Mouse (Mus musculus) midbrain, postnatal 0 days (tissue): ENCODE data around the gene Gprc5b. TPM values are rescaled to one million over a fixed set of nuclear protein-coding genes. Genes with fewer than 3 reads are reported as not detected.

ENCODE experiments used
- ATAC-seq: fragments of 200-750 bp; cut with Nextera tagmentation; 2 replicates; pipeline ENCODE4 v1.8.0; 2017; ENCODE audit warnings: moderate number of reproducible peaks, mild to moderate bottlenecking, moderate TSS enrichment, moderate library complexity; ENCODE audit not compliant: low FRiP score
- DNase-seq: peaks from one replicate; pipeline ENCODE4 v3.0.0-alpha.2; 2015; ENCODE audit warnings: low spot score
- H3K27ac ChIP-seq: fragments of 300-500 bp; sonication (generic); 2 replicates; pipeline ENCODE4 v1.5.1; 2014; ENCODE audit warnings: low read depth, mild to moderate bottlenecking, low read length, mixed read lengths
- H3K27me3 ChIP-seq: fragments of 300-500 bp; sonication (generic); 2 replicates; pipeline ENCODE4 v1.6.1; 2014; ENCODE audit warnings: low read length, control low read depth, mixed read lengths; ENCODE audit not compliant: insufficient read depth
- H3K36me3 ChIP-seq: fragments of 300-500 bp; sonication (generic); 2 replicates; pipeline ENCODE4 v1.6.1; 2014; ENCODE audit warnings: low read length, control low read depth, mixed read lengths; ENCODE audit not compliant: insufficient read depth
- H3K4me1 ChIP-seq: fragments of 300-500 bp; sonication (generic); 2 replicates; pipeline ENCODE4 v1.6.1; 2014; ENCODE audit warnings: mild to moderate bottlenecking, control low read depth, antibody characterized with exemption, low read length, mixed read lengths; ENCODE audit not compliant: insufficient read depth
- H3K4me2 ChIP-seq: fragments of 300-500 bp; sonication (generic); 2 replicates; pipeline ENCODE4 v1.6.1; 2014; ENCODE audit warnings: low read depth, mild to moderate bottlenecking, low read length, mixed read lengths; ENCODE audit not compliant: poor library complexity, severe bottlenecking
- H3K4me3 ChIP-seq: fragments of 300-500 bp; sonication (generic); 2 replicates; pipeline ENCODE4 v1.5.1; 2014; ENCODE audit warnings: low read depth, mild to moderate bottlenecking, low read length, moderate library complexity
- H3K9ac ChIP-seq: fragments of 300-500 bp; sonication (generic); replicated peaks from 2 replicates; pipeline ENCODE4 v1.6.1; 2014; ENCODE audit warnings: mild to moderate bottlenecking, low read length, moderate library complexity, mixed read lengths; ENCODE audit not compliant: poor library complexity, severe bottlenecking
- H3K9me3 ChIP-seq: fragments of 300-500 bp; sonication (generic); 2 replicates; pipeline ENCODE4 v1.6.1; 2016; ENCODE audit warnings: low read length, control low read depth
- CTCF ChIP-seq: IDR thresholded peaks from 2 replicates; pipeline ENCODE4 v1.5.1; 2016; ENCODE audit warnings: antibody characterized with exemption, mild to moderate bottlenecking
- WGBS: fragments of 180-500 bp; shearing (Covaris S2); extraction: QIAGEN DNeasy Blood & Tissue Kit; methylation state at CpG from one replicate; pipeline ENCODE4 v1.1.7; 2014; 5-methylcytosine and 5-hydroxymethylcytosine counted together
- polyA plus RNA-seq: library from polyadenylated mRNA; unstranded; fragments of >200 nt; fragmentation: Nextera tagmentation; extraction: Ambion mirVana; gene quantifications from 2 replicates; pipeline ENCODE4 v1.2.1, GENCODE M21; 2015
- total RNA-seq: library from RNA; depleted of rRNA; stranded (reverse); fragments of >200 nt; gene quantifications from 2 replicates; pipeline ENCODE4 v1.2.3, GENCODE M21; 2014

The Gprc5b gene
- total and polyA plus RNA-seq, 2 experiments from 2014 or later = 6.6 to 30.1 TPM

- DNase-seq (no peak), ATAC-seq (no peak)
Observed at GRCm38 (mm10) chr7:118979708-118980107, 15.3 kb downstream of the Gprc5b start.

DNA sequence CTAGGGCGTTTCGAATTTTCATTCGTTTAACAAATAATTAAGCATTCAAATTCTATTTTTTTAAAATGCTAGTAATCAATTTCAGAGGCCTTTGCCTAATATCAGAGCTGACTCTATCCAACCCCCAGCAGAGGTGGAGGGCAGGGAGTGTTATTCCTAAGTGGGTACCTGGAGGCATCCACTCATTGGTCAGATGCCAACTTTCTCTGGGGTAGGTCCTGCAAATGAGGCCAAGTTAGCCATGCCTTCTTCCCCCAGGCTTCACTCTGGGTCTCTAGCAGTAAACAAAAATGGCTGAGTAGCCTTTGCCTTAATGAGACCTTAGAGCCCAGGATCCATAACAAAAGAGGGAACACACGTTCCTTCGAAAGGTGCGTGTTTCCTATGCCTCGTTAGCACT lies 15.9 kb downstream of the Gprc5b start:
- H3K9me3 ChIP-seq = no peaks in the 10 kb centered on the region

More at GRCm38 (mm10) chr7:118979708-118980107, 15.3 kb downstream of the Gprc5b start:
- WGBS = 79% methylated on average over 9 of the region's 9 CpGs
- Histone ChIP-seq H3K36me3 (no peaks in the 10 kb centered on the region), H3K27ac (no peak overlapping the region), H3K9ac (no peak overlapping the region), H3K4me3 (no peak overlapping the region), H3K9me3 (no peaks in the 10 kb centered on the region), H3K4me2 (no peak overlapping the region), H3K4me1 (no peaks in the 10 kb centered on the region), H3K27me3 (no peaks in the 10 kb centered on the region)
- no peak for TF ChIP-seq CTCF

GRCm38 (mm10) chr7:118977167-118977543 lies 17.9 kb downstream of the Gprc5b start:
- no peak for TF ChIP-seq CTCF
- WGBS = 75% methylated on average over 10 of the region's 10 CpGs
- Histone ChIP-seq H3K4me2 (no peak overlapping the region), H3K27me3 (no peaks in the 10 kb centered on the region), H3K36me3 (no peaks in the 10 kb centered on the region), H3K27ac (peak overlapping the region; percentile 49), H3K9ac (no peak overlapping the region), H3K4me3 (no peak overlapping the region), H3K4me1 (no peaks in the 10 kb centered on the region), H3K9me3 (no peaks in the 10 kb centered on the region)
- no peak for ATAC-seq
- no peak for DNase-seq

More for the DNA sequence above, 15.9 kb downstream of the Gprc5b start:
- H3K4me2 ChIP-seq = no peak overlapping the region
- ATAC-seq = no peak
- H3K9ac ChIP-seq = no peak overlapping the region
- 88% methylated on average over 7 of the region's 7 CpGs for WGBS
- no peaks in the 10 kb centered on the region for H3K4me1 ChIP-seq
- no peak for DNase-seq
- H3K4me3 ChIP-seq = no peak overlapping the region
- H3K36me3 ChIP-seq = no peaks in the 10 kb centered on the region
- H3K27ac ChIP-seq = no peak overlapping the region
- TF ChIP-seq CTCF = no peak
- no peaks in the 10 kb centered on the region for H3K27me3 ChIP-seq

GRCm38 (mm10) chr7:118976414-118977166 lies 18.4 kb downstream of the Gprc5b start:
- DNase-seq = peak; percentile 74
- H3K27ac ChIP-seq = peak overlapping the region; percentile 49; the same call in 1 of the 2 replicates
- WGBS = 26% methylated on average over 14 of the region's 14 CpGs
- H3K9ac ChIP-seq = no peak overlapping the region
- TF ChIP-seq CTCF = no peak
- peak; percentile 39 for ATAC-seq
- no peaks in the 10 kb centered on the region for H3K9me3 ChIP-seq
- no peaks in the 10 kb centered on the region for H3K27me3 ChIP-seq
- H3K4me3 ChIP-seq = no peak overlapping the region
- 0 out of 2 replicates have a peak overlapping the region, but pooled peaks have one; percentile 0 for H3K4me2 ChIP-seq
- no peaks in the 10 kb centered on the region for H3K36me3 ChIP-seq
- no peaks in the 10 kb centered on the region for H3K4me1 ChIP-seq

DNA sequence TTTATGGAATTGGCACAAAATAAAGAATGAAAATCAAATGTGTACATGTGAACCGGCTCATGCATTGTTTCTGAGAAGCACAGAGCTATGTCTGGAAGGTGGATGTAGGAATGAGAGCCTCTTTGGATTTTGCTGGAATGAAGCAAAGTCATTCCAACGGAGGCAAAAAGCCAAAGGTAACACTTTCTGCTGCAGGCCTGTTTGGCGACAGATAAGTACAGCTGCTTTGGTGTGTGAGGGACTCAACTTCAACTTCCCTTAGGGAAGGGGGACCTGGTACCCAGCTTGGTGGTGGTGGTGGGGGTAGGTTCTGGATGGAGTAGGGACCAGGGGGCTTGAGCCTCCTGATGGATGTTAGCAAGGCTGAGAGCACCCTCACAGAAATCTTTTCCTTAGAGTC lies 19.2 kb downstream of the Gprc5b start:
- H3K27ac ChIP-seq = no peak overlapping the region
- H3K36me3 ChIP-seq = no peaks in the 10 kb centered on the region
- H3K27me3 ChIP-seq = no peaks in the 10 kb centered on the region
- no peak for TF ChIP-seq CTCF
- no peaks in the 10 kb centered on the region for H3K4me1 ChIP-seq
- no peak overlapping the region for H3K4me3 ChIP-seq
- no peak for DNase-seq
- no peak for ATAC-seq
- no peak overlapping the region for H3K9ac ChIP-seq
- no peaks in the 10 kb centered on the region for H3K9me3 ChIP-seq
- 79% methylated on average over 3 of the region's 3 CpGs for WGBS
- 0 out of 2 replicates have a peak overlapping the region, but pooled peaks have one; percentile 0 for H3K4me2 ChIP-seq

DNA sequence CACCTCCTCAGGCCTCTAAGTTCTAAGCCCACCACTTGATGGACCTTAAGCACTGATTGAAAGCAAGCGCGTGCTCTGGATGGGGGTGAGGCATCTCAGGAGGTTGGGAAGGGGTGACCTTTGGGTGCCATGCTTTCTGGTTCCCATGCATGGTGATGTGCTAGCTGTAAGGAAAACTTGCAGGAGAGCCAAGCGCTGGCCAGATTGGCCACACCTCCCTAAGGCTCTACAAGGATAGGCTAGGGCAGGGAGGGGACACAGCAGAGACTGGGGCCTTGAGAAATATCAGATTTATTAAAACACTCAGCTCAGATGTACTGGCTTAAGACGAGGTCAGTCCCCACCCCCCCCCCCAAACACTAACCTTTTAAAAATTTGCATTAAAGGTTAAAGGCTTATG lies 21.6 kb downstream of the Gprc5b start:
- Histone ChIP-seq H3K9ac (no peak overlapping the region), H3K27ac (no peak overlapping the region), H3K4me3 (no peak overlapping the region), H3K27me3 (no peaks in the 10 kb centered on the region), H3K9me3 (no peaks in the 10 kb centered on the region), H3K36me3 (no peaks in the 10 kb centered on the region), H3K4me2 (no peak overlapping the region), H3K4me1 (no peaks in the 10 kb centered on the region)
- DNase-seq = no peak
- no peak for ATAC-seq
- 89% methylated on average over 4 of the region's 4 CpGs for WGBS
- TF ChIP-seq CTCF = no peak
